Mouse (Mus musculus) heart, postnatal 0 days (tissue): ENCODE measurements at regions not wholly inside any gene's neighbourhood (a gene's known extent, or its start where the extent isn't known, plus 50 kb on each side); places are given as distances from the start of the nearest gene placed in this dataset.

Experiments used
- ATAC-seq: fragments of 200-750 bp; cut with Nextera tagmentation; 2 replicates; pipeline ENCODE4 v1.8.0; 2017; ENCODE audit warnings: low read depth, moderate number of reproducible peaks, moderate library complexity; ENCODE audit not compliant: insufficient read depth
- DNase-seq: peaks from one replicate; pipeline ENCODE4 v3.0.0-alpha.2; 2016; ENCODE audit warnings: low spot score
- H3K27ac ChIP-seq: fragments of 300-500 bp; sonication (generic); 2 replicates; pipeline ENCODE4 v1.5.1; 2014; ENCODE audit warnings: low read depth, mild to moderate bottlenecking
- H3K27me3 ChIP-seq: fragments of 300-500 bp; sonication (generic); 2 replicates; pipeline ENCODE4 v1.6.1; 2014; ENCODE audit warnings: low read length, mixed read lengths; ENCODE audit not compliant: control insufficient read depth, insufficient read depth
- H3K36me3 ChIP-seq: fragments of 300-500 bp; sonication (generic); replicated peaks from 2 replicates; pipeline ENCODE4 v1.6.1; 2014; ENCODE audit warnings: low read length, mixed read lengths; ENCODE audit not compliant: control insufficient read depth, insufficient read depth
- H3K4me1 ChIP-seq: fragments of 300-500 bp; sonication (generic); 2 replicates; pipeline ENCODE4 v1.6.1; 2014; ENCODE audit warnings: antibody characterized with exemption; ENCODE audit not compliant: control insufficient read depth, insufficient read depth
- H3K4me2 ChIP-seq: fragments of 300-500 bp; sonication (generic); 2 replicates; pipeline ENCODE4 v1.6.1; 2014; ENCODE audit warnings: low read depth, mild to moderate bottlenecking, low read length, moderate library complexity
- H3K4me3 ChIP-seq: fragments of 300-500 bp; sonication (generic); 2 replicates; pipeline ENCODE4 v1.5.1; 2014; ENCODE audit warnings: low read depth, low read length
- H3K9ac ChIP-seq: fragments of 300-500 bp; sonication (generic); replicated peaks from 2 replicates; pipeline ENCODE4 v1.6.1; 2014; ENCODE audit warnings: low read depth, low read length, mixed read lengths
- H3K9me3 ChIP-seq: fragments of 300-500 bp; sonication (generic); replicated peaks from 2 replicates; pipeline ENCODE4 v1.6.1; 2016; ENCODE audit warnings: low read length; ENCODE audit not compliant: control insufficient read depth
- CTCF ChIP-seq: IDR thresholded peaks from 2 replicates; pipeline ENCODE4 v1.5.1; 2016; ENCODE audit warnings: antibody characterized with exemption, control low read depth, low read depth
- EP300 ChIP-seq: IDR thresholded peaks from 2 replicates; pipeline ENCODE4 v1.6.1; 2016; ENCODE audit warnings: antibody characterized with exemption, low read depth
- WGBS: fragments of 180-500 bp; shearing (Covaris S2); extraction: QIAGEN DNeasy Blood & Tissue Kit; methylation state at CpG from one replicate; pipeline ENCODE4 v1.1.7; 2014; 5-methylcytosine and 5-hydroxymethylcytosine counted together

DNA sequence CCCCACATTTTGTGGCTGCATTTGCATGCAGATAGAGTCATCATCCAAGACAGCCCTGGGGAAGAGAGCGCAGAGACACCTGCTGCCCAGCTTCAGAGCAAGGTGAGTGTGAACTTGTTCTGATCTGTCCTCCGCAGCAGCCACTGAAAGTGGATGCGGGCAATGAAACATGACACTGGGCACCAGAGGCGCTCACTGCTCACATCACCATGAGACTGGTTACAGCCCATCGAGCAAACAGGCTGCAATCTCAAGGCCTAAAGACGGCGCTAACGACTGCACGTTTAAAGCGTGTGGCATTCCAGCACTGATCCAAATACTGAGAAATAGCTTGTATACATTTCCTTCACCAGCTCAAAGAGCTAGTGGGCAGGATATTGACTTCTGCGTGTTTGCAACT, 65.8 kb downstream of the Barhl2 start:
- H3K27ac ChIP-seq: no peak overlapping the region
- TF ChIP-seq EP300 (no peak), CTCF (no peak)
- H3K4me1 ChIP-seq: no peaks in the 10 kb centered on the region
- H3K36me3 ChIP-seq: no peaks in the 10 kb centered on the region
- ATAC-seq (no peak), DNase-seq (no peak)
- no peaks in the 10 kb centered on the region for H3K27me3 ChIP-seq
- WGBS: 80% methylated on average over 11 of the region's 11 CpGs
- no peaks in the 10 kb centered on the region for H3K9me3 ChIP-seq
- H3K4me2 ChIP-seq: no peak overlapping the region
- H3K4me3 ChIP-seq: no peak overlapping the region
- H3K9ac ChIP-seq: no peak overlapping the region

DNA sequence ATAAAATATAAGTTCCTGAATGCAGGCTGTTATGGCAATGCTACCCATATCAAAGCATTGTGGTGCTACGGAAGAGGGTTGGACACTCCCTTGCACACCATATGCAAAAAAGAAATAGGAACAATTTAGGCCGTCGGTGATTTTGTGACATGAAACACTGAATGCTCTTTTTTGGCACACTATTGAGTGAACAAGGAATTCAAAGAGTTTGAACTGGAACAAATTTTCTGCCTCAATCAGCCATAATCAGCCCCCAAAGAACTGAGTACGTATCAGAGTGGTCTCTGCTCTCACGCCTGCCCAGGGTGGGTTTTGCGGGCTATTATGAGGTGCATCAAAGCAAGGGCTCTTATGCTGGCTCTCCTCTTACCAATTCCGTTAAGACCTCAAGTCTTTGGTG, 71.3 kb downstream of the Barhl2 start:
- Histone ChIP-seq H3K4me1 (no peaks in the 10 kb centered on the region), H3K4me3 (no peak overlapping the region), H3K36me3 (no peaks in the 10 kb centered on the region), H3K4me2 (no peak overlapping the region), H3K9me3 (no peaks in the 10 kb centered on the region), H3K9ac (no peak overlapping the region), H3K27me3 (no peaks in the 10 kb centered on the region), H3K27ac (no peak overlapping the region)
- ATAC-seq (no peak), DNase-seq (no peak)
- WGBS: 80% methylated on average over 7 of the region's 7 CpGs
- no peak for TF ChIP-seq CTCF

DNA sequence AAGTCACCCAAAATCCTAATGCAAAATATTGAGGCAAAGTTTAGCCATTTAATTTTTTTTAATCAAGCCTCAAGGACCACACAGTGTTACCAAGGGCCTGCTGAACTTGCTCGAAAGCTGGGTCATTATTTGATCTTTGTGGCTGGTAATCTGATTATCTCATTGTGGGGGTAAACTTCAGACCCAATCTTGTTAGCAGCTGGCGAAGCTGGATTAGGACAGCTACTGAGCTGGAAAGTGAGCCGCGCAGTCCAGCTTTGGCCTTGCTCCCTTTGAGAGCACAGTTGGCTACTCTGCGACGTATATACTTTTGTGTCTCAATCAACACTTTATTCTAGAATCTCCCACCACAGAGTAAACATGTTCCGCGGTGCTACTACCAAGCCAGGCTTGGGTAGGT, 72.1 kb downstream of the Barhl2 start:
- Histone ChIP-seq H3K4me3 (no peak overlapping the region), H3K36me3 (no peaks in the 10 kb centered on the region), H3K4me2 (no peak overlapping the region), H3K27me3 (no peaks in the 10 kb centered on the region), H3K9me3 (no peaks in the 10 kb centered on the region), H3K4me1 (no peaks in the 10 kb centered on the region), H3K27ac (no peak overlapping the region), H3K9ac (no peak overlapping the region)
- no peak for DNase-seq
- TF ChIP-seq CTCF: no peak
- TF ChIP-seq EP300: no peak
- WGBS: 61% methylated on average over 8 of the region's 8 CpGs
- no peak for ATAC-seq

DNA sequence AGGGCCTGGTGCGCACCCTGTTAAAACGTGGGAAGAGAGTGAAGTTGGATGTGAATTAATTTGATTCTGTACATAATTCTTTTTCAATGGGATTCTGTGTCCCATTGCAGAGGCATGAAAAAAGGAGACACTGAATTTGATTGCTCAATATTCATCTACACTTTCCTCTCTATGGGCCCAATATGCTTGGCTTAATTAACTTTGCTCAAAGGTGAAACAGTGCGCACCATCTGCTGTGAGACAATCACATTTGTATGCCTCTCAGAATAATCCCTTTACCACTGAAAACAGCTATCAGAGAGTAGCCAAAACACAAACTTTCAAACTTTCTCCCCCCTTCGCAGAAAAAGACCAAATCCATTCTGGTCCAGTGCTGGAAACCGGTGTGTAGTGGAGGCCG, 72.7 kb downstream of the Barhl2 start:
- DNase-seq (no peak), ATAC-seq (no peak)
- H3K9ac ChIP-seq: no peak overlapping the region
- no peaks in the 10 kb centered on the region for H3K36me3 ChIP-seq
- no peak for TF ChIP-seq CTCF
- TF ChIP-seq EP300: no peak
- H3K9me3 ChIP-seq: no peaks in the 10 kb centered on the region
- no peak overlapping the region for H3K4me2 ChIP-seq
- H3K27me3 ChIP-seq: no peaks in the 10 kb centered on the region
- WGBS: 75% methylated on average over 6 of the region's 6 CpGs
- no peak overlapping the region for H3K27ac ChIP-seq
- no peak overlapping the region for H3K4me3 ChIP-seq
- H3K4me1 ChIP-seq: no peaks in the 10 kb centered on the region

DNA sequence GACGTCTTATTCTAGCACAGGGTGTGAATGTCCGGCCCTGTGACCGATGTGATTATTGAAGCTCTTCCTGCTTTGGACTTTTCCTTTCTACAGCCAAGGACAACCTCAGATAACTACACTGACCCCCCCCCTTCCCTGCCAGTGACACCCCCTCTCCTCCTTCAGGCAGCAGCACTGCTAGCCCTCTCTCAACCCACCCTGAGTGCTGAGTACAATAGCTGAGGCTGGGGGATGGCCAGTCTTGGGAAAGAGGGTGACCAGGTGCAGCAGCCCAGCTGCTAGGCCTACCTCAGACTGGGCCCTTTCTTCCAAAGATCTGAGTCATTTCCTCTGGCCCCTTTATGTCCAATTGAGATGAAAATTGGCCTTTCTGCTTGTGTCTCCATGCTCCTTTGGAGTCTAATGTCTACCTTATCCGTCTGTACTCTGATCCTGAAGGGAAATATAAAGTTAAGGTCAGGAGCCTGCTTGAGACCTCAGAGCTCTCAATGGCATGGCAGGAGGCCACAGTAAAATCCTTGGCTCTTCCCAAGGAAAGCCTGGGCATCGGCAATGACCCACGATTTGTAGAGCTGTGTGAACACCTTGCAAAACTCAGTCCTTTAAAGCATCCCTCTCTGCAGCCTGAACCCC, 73.7 kb downstream of the Barhl2 start:
- H3K4me3 ChIP-seq: no peak overlapping the region
- H3K36me3 ChIP-seq: no peaks in the 10 kb centered on the region
- H3K9ac ChIP-seq: no peak overlapping the region
- ATAC-seq (no peak), DNase-seq (no peak)
- no peaks in the 10 kb centered on the region for H3K27me3 ChIP-seq
- H3K9me3 ChIP-seq: no peaks in the 10 kb centered on the region
- TF ChIP-seq CTCF (no peak), EP300 (no peak)
- no peak overlapping the region for H3K27ac ChIP-seq
- H3K4me1 ChIP-seq: no peaks in the 10 kb centered on the region
- no peak overlapping the region for H3K4me2 ChIP-seq
- 58% methylated on average over 6 of the region's 6 CpGs for WGBS

DNA sequence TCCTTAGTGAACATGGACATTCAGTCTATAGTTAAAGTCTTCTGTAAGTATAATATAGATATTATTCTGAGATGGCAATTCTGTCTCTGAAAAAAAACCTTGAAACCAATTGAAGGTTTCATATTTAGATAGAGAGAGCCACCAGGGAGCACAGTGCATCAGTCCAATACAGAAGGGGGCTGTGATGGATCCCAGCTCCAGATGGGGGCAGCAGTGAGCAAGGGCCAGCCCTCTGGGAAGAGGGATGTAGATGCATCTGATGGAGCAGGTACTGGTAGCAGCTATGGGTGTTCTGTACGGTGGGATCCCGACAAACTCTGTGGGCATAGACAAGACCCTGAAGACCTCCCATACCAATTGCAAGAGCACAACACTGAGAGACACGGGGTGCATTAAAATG, 76.0 kb downstream of the Barhl2 start:
- H3K4me3 ChIP-seq: no peak overlapping the region
- no peaks in the 10 kb centered on the region for H3K4me1 ChIP-seq
- TF ChIP-seq EP300 (no peak), CTCF (peak; percentile 9; the same call in 1 of the 2 replicates)
- H3K27me3 ChIP-seq: no peaks in the 10 kb centered on the region
- no peak overlapping the region for H3K4me2 ChIP-seq
- no peaks in the 10 kb centered on the region for H3K36me3 ChIP-seq
- H3K9me3 ChIP-seq: no peaks in the 10 kb centered on the region
- 85% methylated on average over 3 of the region's 3 CpGs for WGBS
- DNase-seq: no peak
- ATAC-seq: no peak
- no peak overlapping the region for H3K9ac ChIP-seq
- no peak overlapping the region for H3K27ac ChIP-seq
